In the genomic region with DNA sequence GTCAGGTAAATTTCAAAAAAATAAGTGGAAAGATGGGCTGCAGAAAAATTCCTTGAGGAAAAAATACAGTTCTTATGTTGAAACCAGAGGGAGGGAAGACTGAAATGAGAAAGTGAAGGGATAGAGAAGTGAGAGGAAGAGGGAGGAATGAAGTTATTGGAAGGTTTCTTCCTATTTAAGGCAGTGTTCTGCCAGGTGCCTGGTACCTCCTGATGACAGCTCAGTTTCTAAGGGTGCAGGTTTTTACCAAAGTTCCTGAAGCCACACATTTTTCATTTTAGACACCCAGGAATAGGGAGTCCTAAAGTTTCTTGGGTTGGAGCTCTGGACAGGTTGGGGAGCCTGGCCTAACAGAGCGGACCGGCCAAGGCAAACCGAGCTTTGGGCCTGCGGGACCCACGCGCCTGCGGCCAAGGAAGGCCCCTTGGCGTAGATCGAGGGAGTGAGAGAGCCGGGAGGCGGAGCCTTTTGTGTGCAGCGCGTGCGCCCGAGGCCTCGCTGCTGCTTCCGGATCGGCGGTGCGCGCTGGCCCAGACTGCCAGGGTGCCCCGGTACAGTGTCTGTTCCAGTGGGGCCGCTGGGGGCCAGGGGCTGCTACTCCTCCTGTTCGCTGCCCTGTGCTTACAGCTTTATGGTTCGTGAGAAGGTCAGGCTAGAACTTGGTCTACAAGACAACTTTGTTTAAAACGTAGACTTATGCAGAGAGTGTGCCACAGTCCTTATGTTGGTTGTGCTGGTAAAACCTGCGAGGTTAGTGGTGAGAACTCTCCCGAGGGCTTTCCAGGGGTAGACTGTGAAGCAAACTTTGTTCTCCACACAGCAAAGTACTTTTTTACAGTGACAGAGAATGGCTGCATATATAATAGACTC, we compare ENCODE assay signal across 8 mouse cellular contexts. TPM values are rescaled to one million over a fixed set of nuclear protein-coding genes. Genes with fewer than 3 reads are reported as not detected.
DNase-seq lines count a peak whose midpoint lies in the region; ATAC-seq lines count a peak whose summit lies in the region.

No protein-coding gene starts in this region.

- H3K27me3 ChIP-seq in hindbrain, embryonic 15.5 days = no peaks in the 10 kb centered on the region
- no peaks in the 10 kb centered on the region for H3K27me3 ChIP-seq in limb, embryonic 15.5 days
- no peaks in the 10 kb centered on the region for H3K27me3 ChIP-seq in midbrain, embryonic 16.5 days (ENCODE audit: control insufficient read depth, insufficient read depth, low read depth, low read length)

- H3K36me3 ChIP-seq in hindbrain, embryonic 15.5 days = no peaks in the 10 kb centered on the region
- no peaks in the 10 kb centered on the region for H3K36me3 ChIP-seq in limb, embryonic 15.5 days
- H3K36me3 ChIP-seq in midbrain, embryonic 16.5 days (ENCODE audit: control insufficient read depth, insufficient read depth, low read length) = no peaks in the 10 kb centered on the region

- WGBS in hindbrain, embryonic 15.5 days = 3% methylated on average over 28 of the region's 28 CpGs
- under 1% methylated on average over 28 of the region's 28 CpGs for WGBS in limb, embryonic 15.5 days
- WGBS in midbrain, embryonic 16.5 days = 1% methylated on average over 28 of the region's 28 CpGs

- H3K9me3 ChIP-seq in hindbrain, embryonic 15.5 days = no peaks in the 10 kb centered on the region
- no peaks in the 10 kb centered on the region for H3K9me3 ChIP-seq in limb, embryonic 15.5 days
- H3K9me3 ChIP-seq in midbrain, embryonic 16.5 days (replicated peaks; ENCODE audit: control insufficient read depth, low read length, poor library complexity, severe bottlenecking) = no peaks in the 10 kb centered on the region

- H3K4me1 ChIP-seq in hindbrain, embryonic 15.5 days (replicated peaks) = peaks cover 14% of the 10 kb centered on the region
- peaks cover 31% of the 10 kb centered on the region for H3K4me1 ChIP-seq in limb, embryonic 15.5 days
- peaks cover 20% of the 10 kb centered on the region for H3K4me1 ChIP-seq in midbrain, embryonic 16.5 days (ENCODE audit: control insufficient read depth, insufficient read depth, low read length)

- DNase-seq in cerebellum, adult 11-12 months = peak; percentile 37
- no peak for DNase-seq in cerebellum, adult 11 months
- DNase-seq in cerebellum, postnatal 10 days = peak; percentile 64 to 73
- DNase-seq in gastrocnemius, adult 18-20 months (ENCODE audit: low spot score) = peak; percentile 83
- peak; percentile 69 to 86 for DNase-seq in spleen, postnatal 4 days (ENCODE audit: low spot score in 2 of 2)

- peak overlapping the region; percentile 43 for H3K4me3 ChIP-seq in hindbrain, embryonic 15.5 days
- H3K4me3 ChIP-seq in limb, embryonic 15.5 days = peak overlapping the region; percentile 45
- peak overlapping the region; percentile 45 for H3K4me3 ChIP-seq in midbrain, embryonic 16.5 days (ENCODE audit: low read depth, low read length)

- H3K27ac ChIP-seq in hindbrain, embryonic 15.5 days (replicated peaks) = peak overlapping the region; percentile 58
- peak overlapping the region; percentile 89 for H3K27ac ChIP-seq in limb, embryonic 15.5 days
- peak overlapping the region; percentile 47; the same call in 1 of the 2 replicates for H3K27ac ChIP-seq in midbrain, embryonic 16.5 days (ENCODE audit: low read length)

- peak overlapping the region; percentile 76 for H3K4me2 ChIP-seq in hindbrain, embryonic 15.5 days
- peak overlapping the region; percentile 73 for H3K4me2 ChIP-seq in limb, embryonic 15.5 days
- peak overlapping the region; percentile 84 for H3K4me2 ChIP-seq in midbrain, embryonic 16.5 days (ENCODE audit: low read length)

- H3K9ac ChIP-seq in hindbrain, embryonic 15.5 days = peak overlapping the region; percentile 46
- H3K9ac ChIP-seq in limb, embryonic 15.5 days = peak overlapping the region; percentile 44
- peak overlapping the region; percentile 66 for H3K9ac ChIP-seq in midbrain, embryonic 16.5 days (ENCODE audit: low read depth, low read length)

- ATAC-seq in hindbrain, embryonic 15.5 days (ENCODE audit: low FRiP score, low read depth) = peak; percentile 83
- ATAC-seq in limb, embryonic 15.5 days (ENCODE audit: insufficient number of reproducible peaks, low FRiP score, low TSS enrichment, low read depth) = peak; percentile 65; the same call in 1 of the 2 replicates
- peak; percentile 76 for ATAC-seq in midbrain, embryonic 16.5 days

RNA-seq across cellular contexts. Expression of gene Zfp148, which starts 19.5 kb away (rescaled TPM):
- total RNA-seq in gastrocnemius, adult 18-20 months (2021) = 10 to 100 TPM; 23.2 to 27.6 TPM
- polyA plus RNA-seq in hindbrain, embryonic 15.5 days (2015; fragmentation: Nextera tagmentation; extraction: Ambion mirVana) = 49.2 and 49.3 TPM in 2 replicates
- 58.4 and 60.9 TPM in 2 replicates for polyA plus RNA-seq in limb, embryonic 15.5 days (2015; fragmentation: Nextera tagmentation; extraction: Ambion mirVana)
- 50.4 and 57.1 TPM in 2 replicates for polyA plus RNA-seq in midbrain, embryonic 16.5 days (2015; fragmentation: Nextera tagmentation; extraction: Ambion mirVana)
